Mouse (Mus musculus) thymus, postnatal 4 days (tissue): ENCODE data around the gene Gm49333.
"Not testable (repeated sequence)": the region's sequence is repeated elsewhere in the genome, so short reads cannot be mapped to it uniquely, and the experiment has no call there.

ENCODE experiments used
- DNase-seq: peaks from one replicate; pipeline ENCODE4 v3.0.0; 2021

The Gm49333 gene

GRCm38 (mm10) chr16:20628871-20629391, 17.5 kb downstream of the Gm49333 start:
- DNase-seq: no peak

- peak; percentile 52 for DNase-seq
Observed at GRCm38 (mm10) chr16:20629731-20630634, 18.6 kb downstream of the Gm49333 start, which contains the start of gene Ece2. Ece2 (plus strand) TSS chr16:20629828.

- no peak for DNase-seq
Observed at GRCm38 (mm10) chr16:20637410-20637809, 26.0 kb downstream of the Gm49333 start.

- DNase-seq: no peak
Observed at GRCm38 (mm10) chr16:20638367-20638766, 27.0 kb downstream of the Gm49333 start.

- peak; percentile 80 for DNase-seq
Observed at GRCm38 (mm10) chr16:20642161-20642560, 30.8 kb downstream of the Gm49333 start.

- no peak for DNase-seq
Observed at GRCm38 (mm10) chr16:20643911-20644310, 32.5 kb downstream of the Gm49333 start.

- DNase-seq: peak; percentile 98
Observed at GRCm38 (mm10) chr16:20651076-20651946, 39.9 kb downstream of the Gm49333 start, which contains the start of gene Psmd2. Psmd2 (plus strand) TSS chr16:20651652.

- no peak for DNase-seq
Observed at GRCm38 (mm10) chr16:20651947-20652310, 40.5 kb downstream of the Gm49333 start.

GRCm38 (mm10) chr16:20653315-20653714, 41.9 kb downstream of the Gm49333 start:
- DNase-seq: no peak

GRCm38 (mm10) chr16:20657661-20658060, 46.3 kb downstream of the Gm49333 start:
- DNase-seq: no peak

GRCm38 (mm10) chr16:20668013-20668412, 56.6 kb downstream of the Gm49333 start, which contains the start of gene Eif4g1:
Eif4g1 (plus strand) TSS chr16:20668313.
- not testable (repeated sequence) for DNase-seq

GRCm38 (mm10) chr16:20670291-20670690, 58.9 kb downstream of the Gm49333 start:
- no peak for DNase-seq

- no peak for DNase-seq
Observed at GRCm38 (mm10) chr16:20671886-20672285, 60.5 kb downstream of the Gm49333 start.

- DNase-seq: peak; percentile 97
Observed at GRCm38 (mm10) chr16:20672500-20672902, 61.1 kb downstream of the Gm49333 start.

- DNase-seq: peak; percentile 77
Observed at GRCm38 (mm10) chr16:20672965-20673705, 61.7 kb downstream of the Gm49333 start.

GRCm38 (mm10) chr16:20673706-20674303, 62.4 kb downstream of the Gm49333 start:
- peak; percentile 59 for DNase-seq

- no peak for DNase-seq
Observed at GRCm38 (mm10) chr16:20675213-20675612, 63.8 kb downstream of the Gm49333 start.

- no peak for DNase-seq
Observed at GRCm38 (mm10) chr16:20676702-20677101, 65.3 kb downstream of the Gm49333 start.

GRCm38 (mm10) chr16:20677380-20677779, 66.0 kb downstream of the Gm49333 start:
- no peak for DNase-seq

GRCm38 (mm10) chr16:20677974-20678675, 66.7 kb downstream of the Gm49333 start:
- DNase-seq: no peak

- no peak for DNase-seq
Observed at GRCm38 (mm10) chr16:20690774-20691173, 79.4 kb downstream of the Gm49333 start.
